Mouse (Mus musculus): ENCODE results near the gene Cdc42bpg.

DNA sequence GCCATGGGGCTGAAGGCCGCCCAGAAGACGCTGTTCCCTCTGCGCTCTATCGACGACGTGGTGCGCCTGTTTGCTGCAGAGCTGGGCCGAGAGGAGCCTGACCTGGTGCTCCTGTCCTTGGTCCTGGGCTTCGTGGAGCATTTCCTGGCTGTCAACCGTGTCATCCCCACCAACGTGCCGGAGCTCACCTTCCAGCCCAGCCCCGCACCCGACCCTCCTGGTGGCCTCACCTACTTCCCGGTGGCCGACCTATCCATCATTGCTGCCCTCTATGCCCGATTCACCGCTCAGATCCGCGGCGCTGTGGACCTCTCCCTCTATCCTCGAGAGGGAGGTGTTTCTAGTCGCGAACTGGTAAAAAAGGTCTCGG, 29.2 kb downstream of the Cdc42bpg start:
- TF ChIP-seq POLR2A (IDR thresholded peaks at IDR 0.05; ENCODE audit: insufficient read length, low read depth) (no peak), E2F4 (IDR thresholded peaks at IDR 0.05; ENCODE audit: insufficient read depth) (no peak), TCF12 (IDR thresholded peaks at IDR 0.05; ENCODE audit: insufficient read depth, poor library complexity, severe bottlenecking) (no peak), USF1 (IDR thresholded peaks at IDR 0.05; ENCODE audit: low read depth) (no peak)
